Mouse (Mus musculus) erythroblast, embryonic 14.5 days (primary cell): ENCODE data around the gene Lrmda.

Source experiments
- GATA1 ChIP-seq: IDR thresholded peaks from 2 replicates; pipeline ENCODE4 v1.6.1; 2012; ENCODE audit warnings: low read length, inconsistent platforms, mixed read lengths
- TAL1 ChIP-seq: IDR thresholded peaks from 3 replicates; pipeline ENCODE4 v1.6.1; 2012; ENCODE audit warnings: low read length, inconsistent platforms, mixed read lengths

DNA sequence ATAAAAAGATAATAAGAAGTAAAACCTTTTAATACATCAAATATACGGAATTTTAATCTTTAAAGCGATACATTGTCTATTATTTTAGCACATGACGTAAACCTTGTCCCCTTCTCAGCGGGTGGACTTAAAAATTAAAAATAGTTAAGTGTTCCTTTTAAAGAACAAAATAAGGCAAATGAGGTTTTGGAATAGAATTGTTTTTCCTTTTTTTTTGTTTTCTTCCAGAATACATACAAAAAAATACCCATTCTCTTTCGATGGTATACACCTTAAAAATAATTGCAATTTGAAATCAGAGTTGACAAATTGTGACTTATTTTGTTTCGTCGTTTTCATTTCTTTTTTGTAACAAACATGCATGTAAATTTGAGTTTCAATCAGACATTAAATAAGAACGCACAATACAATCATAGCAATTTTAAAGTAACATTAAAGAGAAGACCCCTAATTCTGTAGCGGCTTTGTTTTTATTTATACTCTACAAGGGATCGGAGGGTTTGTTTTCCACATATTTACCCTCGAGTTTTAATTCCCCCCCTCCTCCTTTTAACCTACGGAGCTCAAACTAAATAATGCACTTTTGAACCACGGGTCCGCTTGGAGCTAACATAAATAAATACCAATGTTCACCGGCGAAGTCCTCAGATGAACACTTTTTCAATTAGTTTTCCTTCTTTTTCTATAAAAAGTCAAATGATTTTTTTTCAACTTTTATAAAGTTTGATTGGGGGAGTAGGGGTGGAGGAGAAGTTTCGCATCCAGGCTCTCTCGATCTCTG is 35.4 kb upstream of the Lrmda start:
- no peak for TF ChIP-seq GATA1
- no peak for TF ChIP-seq TAL1
